8 mouse cellular contexts compared by ENCODE assay signal in genomic region chr11:79590664-79591590, GRCm38 (mm10). TPM values are rescaled to one million over a fixed set of nuclear protein-coding genes. Genes with fewer than 3 reads are reported as not detected.
DNase-seq lines count a peak whose midpoint lies in the region; ATAC-seq and TF ChIP-seq lines count a peak whose summit lies in the region.

Gene Rab11fip4 (plus strand): TSS chr11:79591212.

- H3K9me3 ChIP-seq in heart, postnatal 0 days (replicated peaks; ENCODE audit: control insufficient read depth, low read length) = no peaks in the 10 kb centered on the region
- H3K9me3 ChIP-seq in embryonic facial prominence, embryonic 15.5 days (replicated peaks) = no peaks in the 10 kb centered on the region
- H3K9me3 ChIP-seq in kidney, embryonic 15.5 days (replicated peaks) = no peaks in the 10 kb centered on the region
- H3K9me3 ChIP-seq in liver, embryonic 16.5 days (replicated peaks; ENCODE audit: control insufficient read depth, low read length) = no peaks in the 10 kb centered on the region

- 2% methylated on average over 86 of the region's 98 CpGs for WGBS in heart, postnatal 0 days
- WGBS in embryonic facial prominence, embryonic 15.5 days = under 1% methylated on average over 86 of the region's 98 CpGs
- 2% methylated on average over 70 of the region's 98 CpGs for WGBS in kidney, embryonic 15.5 days
- WGBS in liver, embryonic 16.5 days (ENCODE audit: insufficient replicate concordance) = 1% methylated on average over 56 of the region's 98 CpGs
- 2% methylated on average over 97 of the region's 98 CpGs for WGBS in small intestine, adult 2 months

- 0 out of 2 replicates have a peak within 1 kb of the TSS, but pooled peaks have one; percentile 5 for H3K9ac ChIP-seq in heart, postnatal 0 days (replicated peaks; ENCODE audit: low read depth, low read length)
- H3K9ac ChIP-seq in embryonic facial prominence, embryonic 15.5 days = peak within 1 kb of the TSS; percentile 33; the same call in 1 of the 2 replicates
- peak within 1 kb of the TSS; percentile 51 for H3K9ac ChIP-seq in kidney, embryonic 15.5 days
- H3K9ac ChIP-seq in liver, embryonic 16.5 days (ENCODE audit: low read depth, low read length) = no peak within 1 kb of the TSS

- ATAC-seq in heart, postnatal 0 days (ENCODE audit: insufficient read depth, low read depth) = no peak; the same call in 1 of the 2 replicates
- no peak for ATAC-seq in embryonic facial prominence, embryonic 15.5 days (ENCODE audit: insufficient number of reproducible peaks, low FRiP score, low TSS enrichment, low read depth)
- ATAC-seq in kidney, embryonic 15.5 days (replicated peaks; ENCODE audit: low FRiP score) = peak; percentile 69
- ATAC-seq in liver, embryonic 16.5 days (ENCODE audit: low read depth) = no peak

- peak within 1 kb of the TSS; percentile 89 for H3K4me2 ChIP-seq in heart, postnatal 0 days (ENCODE audit: low read depth, low read length)
- peak within 1 kb of the TSS; percentile 98 for H3K4me2 ChIP-seq in embryonic facial prominence, embryonic 15.5 days (replicated peaks)
- H3K4me2 ChIP-seq in kidney, embryonic 15.5 days = peak within 1 kb of the TSS; percentile 97
- H3K4me2 ChIP-seq in liver, embryonic 16.5 days (ENCODE audit: low read depth, low read length) = peak within 1 kb of the TSS; percentile 63

- peaks cover 70% of the 10 kb centered on the region for H3K27me3 ChIP-seq in heart, postnatal 0 days (ENCODE audit: control insufficient read depth, insufficient read depth, low read length)
- peaks cover 46% of the 10 kb centered on the region for H3K27me3 ChIP-seq in embryonic facial prominence, embryonic 15.5 days
- H3K27me3 ChIP-seq in kidney, embryonic 15.5 days = peaks cover 56% of the 10 kb centered on the region
- peaks cover 52% of the 10 kb centered on the region for H3K27me3 ChIP-seq in liver, embryonic 16.5 days (ENCODE audit: control insufficient read depth, insufficient read depth, low read depth, low read length)
- H3K27me3 ChIP-seq in small intestine, adult 2 months (ENCODE audit: control insufficient read depth, insufficient read depth, low read length) = peaks cover 31% of the 10 kb centered on the region

- DNase-seq in heart, postnatal 0 days (ENCODE audit: low spot score) = no peak
- no peak for DNase-seq in heart, postnatal 4 days
- DNase-seq in adrenal gland, postnatal 36 days = peak; percentile 28 to 41
- no peak for DNase-seq in gastrocnemius, postnatal 25 days

- TF ChIP-seq POLR2A in small intestine, adult 2 months (IDR thresholded peaks at IDR 0.05; ENCODE audit: low read depth, low read length) = no peak

- H3K4me1 ChIP-seq in heart, postnatal 0 days (ENCODE audit: control insufficient read depth, insufficient read depth) = no peaks in the 10 kb centered on the region
- H3K4me1 ChIP-seq in embryonic facial prominence, embryonic 15.5 days = peaks cover 11% of the 10 kb centered on the region
- peaks cover 15% of the 10 kb centered on the region for H3K4me1 ChIP-seq in kidney, embryonic 15.5 days
- no peaks in the 10 kb centered on the region; the same call in 1 of the 2 replicates for H3K4me1 ChIP-seq in liver, embryonic 16.5 days (ENCODE audit: control insufficient read depth, low read depth, low read length)
- peaks cover 3% of the 10 kb centered on the region; the same call in 1 of the 2 replicates for H3K4me1 ChIP-seq in small intestine, adult 2 months (ENCODE audit: control insufficient read depth, insufficient read depth, insufficient read length, low read length)

- no peak for TF ChIP-seq EP300 in heart, postnatal 0 days (IDR thresholded peaks at IDR 0.05; ENCODE audit: low read depth)

- no peak within 1 kb of the TSS for H3K27ac ChIP-seq in heart, postnatal 0 days (ENCODE audit: low read depth)
- H3K27ac ChIP-seq in embryonic facial prominence, embryonic 15.5 days (replicated peaks) = no peak within 1 kb of the TSS
- no peak within 1 kb of the TSS for H3K27ac ChIP-seq in kidney, embryonic 15.5 days
- no peak within 1 kb of the TSS for H3K27ac ChIP-seq in liver, embryonic 16.5 days (ENCODE audit: low read length)
- H3K27ac ChIP-seq in small intestine, adult 2 months (ENCODE audit: insufficient read depth, low read depth, low read length) = no peak within 1 kb of the TSS

- H3K36me3 ChIP-seq in heart, postnatal 0 days (replicated peaks; ENCODE audit: control insufficient read depth, insufficient read depth, low read length) = no peaks in the 10 kb centered on the region
- no peaks in the 10 kb centered on the region for H3K36me3 ChIP-seq in embryonic facial prominence, embryonic 15.5 days
- H3K36me3 ChIP-seq in kidney, embryonic 15.5 days = no peaks in the 10 kb centered on the region
- H3K36me3 ChIP-seq in liver, embryonic 16.5 days (ENCODE audit: control insufficient read depth, insufficient read depth) = no peaks in the 10 kb centered on the region
- no peaks in the 10 kb centered on the region for H3K36me3 ChIP-seq in small intestine, adult 2 months (ENCODE audit: control insufficient read depth, insufficient read depth, low read length)

- H3K4me3 ChIP-seq in heart, postnatal 0 days (ENCODE audit: low read depth, low read length) = peak within 1 kb of the TSS; percentile 52
- H3K4me3 ChIP-seq in embryonic facial prominence, embryonic 15.5 days (replicated peaks) = peak within 1 kb of the TSS; percentile 58
- peak within 1 kb of the TSS; percentile 62 for H3K4me3 ChIP-seq in kidney, embryonic 15.5 days (replicated peaks)
- peak within 1 kb of the TSS; percentile 52 for H3K4me3 ChIP-seq in liver, embryonic 16.5 days (ENCODE audit: low read depth, low read length)
- peak within 1 kb of the TSS; percentile 49 for H3K4me3 ChIP-seq in small intestine, adult 2 months (ENCODE audit: low read depth, low read length)

- TF ChIP-seq CTCF in heart, postnatal 0 days (IDR thresholded peaks at IDR 0.05; ENCODE audit: low read depth) = no peak
- no peak for TF ChIP-seq CTCF in small intestine, adult 2 months (IDR thresholded peaks at IDR 0.05; ENCODE audit: extremely low read depth, insufficient read length, insufficient replicate concordance, low read depth, low read length)

RNA-seq across cellular contexts. Expression of gene Rab11fip4, which starts in this region (rescaled TPM):
- 2.0 TPM in 1 of 2 replicates, not detected in the other for total RNA-seq in heart, postnatal 0 days (2014; rRNA removed; ENCODE audit: low replicate concordance)
- polyA plus RNA-seq in heart, postnatal 0 days (2015; fragmentation: Nextera tagmentation; extraction: Ambion mirVana) = 0.03 TPM in 1 of 2 replicates, not detected in the other
- under 1 TPM; 0.07 to 0.14 TPM for total RNA-seq in heart, postnatal 4 days (2021)
- 1 to 10 TPM; 2.4 to 2.7 TPM for total RNA-seq in adrenal gland, postnatal 36 days (2021)
- polyA plus RNA-seq in embryonic facial prominence, embryonic 15.5 days (2015; fragmentation: Nextera tagmentation; extraction: Ambion mirVana) = 5.4 and 6.0 TPM in 2 replicates
- 9.6 and 9.7 TPM in 2 replicates for polyA plus RNA-seq in kidney, embryonic 15.5 days (2015; fragmentation: Nextera tagmentation; extraction: Ambion mirVana)
- polyA plus RNA-seq in liver, embryonic 16.5 days (2015; fragmentation: Nextera tagmentation; extraction: Ambion mirVana) = 1.1 and 1.3 TPM in 2 replicates
- polyA plus RNA-seq in small intestine, adult 2 months (2012; rRNA removed) = 11.2 and 13.8 TPM in 2 replicates
- total RNA-seq in gastrocnemius, postnatal 25 days (2021) = 1 to 10 TPM in 1 of 2 experiments, under 1 TPM in 1; 0.99 to 1.8 TPM

Comparison
In these comparisons a context has a peak if more than half of its experiments do, and no peak if none do; other contexts are left out.
1. DNase-seq: peak in adrenal gland, postnatal 36 days (2 of 2); none in heart, postnatal 0 days (single experiment), heart, postnatal 4 days (single experiment) and gastrocnemius, postnatal 25 days (single experiment).
2. Peak in every context shown above with its lines, with median percentiles within 50 percentile points of each other: H3K4me2 ChIP-seq and H3K4me3 ChIP-seq.